Mouse (Mus musculus) lung, embryonic 14.5 days (tissue): ENCODE results near the gene Hba-a2. TPM values are rescaled to one million over a fixed set of nuclear protein-coding genes. Genes with fewer than 3 reads are reported as not detected.

Experiments
- ATAC-seq: fragments of 200-750 bp; cut with Nextera tagmentation; 2 replicates; pipeline ENCODE4 v1.8.0; 2017; ENCODE audit warnings: mild to moderate bottlenecking, moderate TSS enrichment, moderate library complexity; ENCODE audit not compliant: insufficient read depth
- DNase-seq: peaks from one replicate; pipeline ENCODE4 v3.0.0-alpha.2; 2015
- H3K27ac ChIP-seq: fragments of 300-500 bp; sonication (generic); 2 replicates; pipeline ENCODE4 v1.5.1; 2014; ENCODE audit warnings: low read depth, mild to moderate bottlenecking, moderate library complexity
- H3K27me3 ChIP-seq: fragments of 300-500 bp; sonication (generic); 2 replicates; pipeline ENCODE4 v1.6.1; 2014; ENCODE audit warnings: low read length, control low read depth; ENCODE audit not compliant: insufficient read depth
- H3K36me3 ChIP-seq: fragments of 300-500 bp; sonication (generic); 2 replicates; pipeline ENCODE4 v1.6.1; 2014; ENCODE audit warnings: control low read depth; ENCODE audit not compliant: insufficient read depth
- H3K4me1 ChIP-seq: fragments of 300-500 bp; sonication (generic); 2 replicates; pipeline ENCODE4 v1.6.1; 2014; ENCODE audit warnings: antibody characterized with exemption, control low read depth; ENCODE audit not compliant: insufficient read depth
- H3K4me2 ChIP-seq: fragments of 300-500 bp; sonication (generic); 2 replicates; pipeline ENCODE4 v1.6.1; 2014; ENCODE audit warnings: mild to moderate bottlenecking
- H3K4me3 ChIP-seq: fragments of 300-500 bp; sonication (generic); 2 replicates; pipeline ENCODE4 v1.5.1; 2014; ENCODE audit warnings: low read depth, low read length
- H3K9ac ChIP-seq: fragments of 300-500 bp; sonication (generic); 2 replicates; pipeline ENCODE4 v1.6.1; 2014
- H3K9me3 ChIP-seq: fragments of 300-500 bp; sonication (generic); 2 replicates; pipeline ENCODE4 v1.6.1; 2016; ENCODE audit warnings: low read depth, low read length, control low read depth
- CTCF ChIP-seq: IDR thresholded peaks from 2 replicates; pipeline ENCODE4 v1.5.1; 2016; ENCODE audit warnings: antibody characterized with exemption, low read depth
- WGBS: fragments of 180-500 bp; shearing (Covaris S2); extraction: QIAGEN DNeasy Blood & Tissue Kit; methylation state at CpG from one replicate; pipeline ENCODE4 v1.1.7; 2014; 5-methylcytosine and 5-hydroxymethylcytosine counted together
- polyA plus RNA-seq: library from polyadenylated mRNA; unstranded; fragments of >200 nt; fragmentation: Nextera tagmentation; extraction: Ambion mirVana; gene quantifications from 2 replicates; pipeline ENCODE4 v1.2.1, GENCODE M21; 2014

The Hba-a2 gene
- polyA plus RNA-seq, 1 experiment from 2014 or later, result 11,972 TPM

DNA sequence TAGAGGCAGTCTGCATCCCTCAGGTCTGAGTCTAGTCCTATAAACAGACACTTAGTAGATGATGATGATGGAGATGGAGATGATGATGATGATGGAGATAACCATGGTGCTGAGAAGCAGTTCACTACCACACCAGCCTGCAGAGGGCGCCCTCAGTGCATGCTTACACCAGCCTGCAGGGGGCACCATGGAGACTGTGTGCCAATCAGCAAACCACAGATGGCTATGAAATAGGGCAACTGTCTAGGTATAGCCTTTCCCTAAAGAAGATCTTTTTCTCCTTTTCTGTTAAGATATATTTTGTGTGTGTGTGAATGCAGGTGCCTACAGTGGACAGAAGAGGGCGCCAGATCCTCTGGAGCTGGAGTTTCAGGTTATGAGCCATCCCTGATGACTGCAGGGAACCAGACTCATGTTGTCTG lies 46.5 kb downstream of the Hba-a2 start:
- Histone ChIP-seq H3K27ac (no peak overlapping the region), H3K27me3 (no peaks in the 10 kb centered on the region), H3K4me2 (no peak overlapping the region), H3K9ac (no peak overlapping the region), H3K4me3 (no peak overlapping the region), H3K36me3 (no peaks in the 10 kb centered on the region), H3K4me1 (0 out of 2 replicates have a peak, but pooled peaks cover 4% of the 10 kb centered on the region), H3K9me3 (no peaks in the 10 kb centered on the region)
- ATAC-seq, result no peak
- peak; percentile 88 for TF ChIP-seq CTCF
- 4% methylated on average over 2 of the region's 2 CpGs for WGBS
- DNase-seq, result peak; percentile 78

DNA sequence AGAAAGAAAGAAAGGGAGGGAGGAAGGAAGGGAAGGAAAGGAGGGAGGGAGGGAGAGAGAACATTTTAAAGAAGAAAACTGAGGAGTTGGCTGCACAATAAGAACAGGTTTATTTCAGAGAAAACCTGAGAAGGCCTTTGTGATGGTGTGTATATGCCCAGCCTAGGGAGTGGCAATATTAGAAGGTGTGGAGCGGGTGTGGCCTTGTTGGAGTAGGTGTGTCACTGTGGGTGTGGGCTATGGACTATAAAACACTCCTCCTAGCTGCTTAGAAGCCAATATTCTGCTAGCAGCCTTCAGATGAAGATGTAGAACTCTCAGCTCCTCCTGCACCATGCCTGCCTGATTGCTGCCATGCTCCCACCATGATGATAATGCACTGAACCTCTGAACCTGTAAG lies 47.1 kb downstream of the Hba-a2 start:
- no peaks in the 10 kb centered on the region for H3K27me3 ChIP-seq
- no peak overlapping the region for H3K9ac ChIP-seq
- no peak overlapping the region for H3K27ac ChIP-seq
- 92% methylated on average over 1 of the region's 1 CpGs for WGBS
- no peak for ATAC-seq
- no peak for DNase-seq
- H3K4me1 ChIP-seq, result 0 out of 2 replicates have a peak, but pooled peaks cover 4% of the 10 kb centered on the region
- H3K9me3 ChIP-seq, result no peaks in the 10 kb centered on the region
- TF ChIP-seq CTCF, result no peak
- H3K36me3 ChIP-seq, result no peaks in the 10 kb centered on the region
- no peak overlapping the region for H3K4me2 ChIP-seq
- H3K4me3 ChIP-seq, result no peak overlapping the region

DNA sequence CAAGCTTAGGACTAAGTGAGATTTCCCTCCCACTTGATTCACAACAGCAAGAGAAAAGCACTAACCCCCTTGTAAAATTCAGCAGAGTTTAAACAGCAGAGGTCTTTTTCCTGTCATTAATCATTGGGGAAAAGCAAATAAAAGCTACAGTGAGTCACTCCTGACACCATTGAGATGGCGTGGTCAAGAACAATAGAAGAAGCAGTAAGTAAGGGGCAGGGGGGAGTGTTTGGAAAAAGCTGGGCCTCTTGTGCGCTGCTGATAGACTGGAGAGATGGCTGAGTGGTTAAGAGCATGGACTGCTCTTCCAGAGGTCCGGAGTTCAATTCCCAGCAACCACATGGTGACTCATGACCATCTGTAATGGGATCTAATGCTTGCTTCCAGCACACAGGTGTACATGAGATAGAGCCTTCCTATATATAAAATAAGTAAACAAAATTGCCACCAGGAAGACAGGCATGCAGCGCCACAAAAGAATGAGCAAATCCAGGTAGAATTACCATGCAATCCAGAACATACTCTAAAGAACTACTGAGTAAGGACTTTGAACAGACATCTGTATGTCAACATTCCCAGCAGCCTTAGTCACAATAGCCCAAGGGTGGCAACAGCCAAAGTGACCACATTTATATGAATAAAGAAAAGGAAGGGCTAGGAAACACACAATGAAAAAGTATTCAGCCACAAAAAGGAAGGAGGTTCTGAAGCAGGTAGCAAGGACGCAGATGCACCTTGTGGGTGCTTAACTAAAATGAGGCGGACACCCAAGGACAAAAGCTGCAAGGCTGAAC lies 49.4 kb downstream of the Hba-a2 start:
- H3K4me2 ChIP-seq, result no peak overlapping the region
- H3K27ac ChIP-seq, result no peak overlapping the region
- no peaks in the 10 kb centered on the region for H3K9me3 ChIP-seq
- TF ChIP-seq CTCF, result no peak
- DNase-seq (peak; percentile 57), ATAC-seq (no peak)
- H3K4me1 ChIP-seq, result no peaks in the 10 kb centered on the region
- H3K9ac ChIP-seq, result no peak overlapping the region
- H3K36me3 ChIP-seq, result peaks cover 4% of the 10 kb centered on the region; the same call in 1 of the 2 replicates
- 53% methylated on average over 6 of the region's 6 CpGs for WGBS
- no peaks in the 10 kb centered on the region for H3K27me3 ChIP-seq
- no peak overlapping the region for H3K4me3 ChIP-seq

Other genes starting within 250 kb of the Hba-a2 start
- 0.04 TPM in 1 of 2 replicates, not detected in the other for gene Il9r, start 96.2 kb upstream of the Hba-a2 start, polyA plus RNA-seq
- 62.8 and 71.4 TPM in 2 replicates for gene Snrnp25, start 91.1 kb upstream of the Hba-a2 start, polyA plus RNA-seq
- gene Rhbdf1, start 74.2 kb upstream of the Hba-a2 start, polyA plus RNA-seq, result 52.8 and 63.9 TPM in 2 replicates
- 39.6 and 42.2 TPM in 2 replicates for gene Mpg, start 70.0 kb upstream of the Hba-a2 start, polyA plus RNA-seq
- gene Nprl3, start 28.8 kb upstream of the Hba-a2 start, polyA plus RNA-seq, result 44.0 and 46.3 TPM in 2 replicates
- gene Hba-x, start 20.1 kb upstream of the Hba-a2 start, polyA plus RNA-seq, result 211 and 266 TPM in 2 replicates
- 4,575 and 4,689 TPM in 2 replicates for gene Hba-a1, start 13.0 kb upstream of the Hba-a2 start, polyA plus RNA-seq
- gene Hbq1b, start 9.5 kb upstream of the Hba-a2 start, polyA plus RNA-seq, result 1.8 and 2.1 TPM in 2 replicates
- gene Hbq1a, start 3.6 kb downstream of the Hba-a2 start, polyA plus RNA-seq, result 0.45 and 0.83 TPM in 2 replicates
- 31.2 and 31.7 TPM in 2 replicates for gene Sh3pxd2b, start 51.3 kb downstream of the Hba-a2 start, polyA plus RNA-seq
- 57.3 and 65.4 TPM in 2 replicates for gene Ubtd2, start 158.9 kb downstream of the Hba-a2 start, polyA plus RNA-seq
- gene Efcab9, start 235.6 kb downstream of the Hba-a2 start, polyA plus RNA-seq, result 0.37 TPM in 1 of 2 replicates, not detected in the other
- 1.9 and 2.0 TPM in 2 replicates for gene Stk10, start 236.8 kb downstream of the Hba-a2 start, polyA plus RNA-seq